Mouse (Mus musculus) cortical plate, adult 2 months (tissue): ENCODE data around the gene Esrrb.

Experiments used
- CTCF ChIP-seq: fragments of 200-500 bp; IDR thresholded peaks from 2 replicates; pipeline ENCODE4 v1.5.1; 2011; ENCODE audit warnings: mild to moderate bottlenecking, control low read depth, low read length; ENCODE audit not compliant: insufficient read depth; ENCODE audit errors: extremely low read depth
- POLR2A ChIP-seq: fragments of 200-500 bp; IDR thresholded peaks from 2 replicates; pipeline ENCODE4 v1.6.1; 2011; ENCODE audit warnings: mild to moderate bottlenecking, low read length, control low read depth; ENCODE audit not compliant: insufficient read depth; ENCODE audit errors: extremely low read depth

DNA sequence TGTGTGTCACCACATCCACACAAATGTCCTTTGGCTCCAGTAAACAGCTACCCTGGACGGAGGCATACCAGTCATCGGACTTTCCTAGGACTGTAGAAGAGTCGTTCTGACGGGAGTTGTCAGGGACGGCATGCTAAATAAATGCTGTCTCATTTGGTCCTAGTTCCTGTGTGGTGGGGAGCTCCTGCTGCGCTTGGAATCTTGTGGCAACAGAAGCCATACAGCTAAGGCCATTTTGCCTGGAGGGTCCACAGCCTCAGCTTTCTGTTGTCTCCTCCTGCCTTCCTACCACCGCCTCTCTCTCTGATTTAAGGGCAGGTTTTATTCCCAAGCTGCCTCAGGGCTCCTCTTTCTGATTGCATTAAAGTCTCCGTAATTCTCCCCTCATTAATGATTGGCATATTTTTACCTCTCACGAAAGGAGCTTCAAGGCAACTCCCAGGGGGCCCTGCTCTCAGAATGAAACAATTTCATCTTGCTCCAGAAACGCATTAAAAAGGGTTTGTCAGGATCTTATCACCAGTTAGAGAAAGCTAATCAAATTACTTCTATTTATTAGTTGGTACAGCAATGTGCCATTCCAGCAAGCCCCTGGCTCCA, 26.9 kb downstream of the Esrrb start:
- TF ChIP-seq POLR2A (no peak), CTCF (no peak)
